Mouse (Mus musculus) liver, postnatal 0 days (tissue): ENCODE measurements around the gene Gm28048. TPM values are rescaled to one million over a fixed set of nuclear protein-coding genes. Genes with fewer than 3 reads are reported as not detected.
A peak's percentile ranks its signal among the peaks of the same experiment; 100 is the strongest.

Experiments
- ATAC-seq: fragments of 200-750 bp; cut with Nextera tagmentation; 2 replicates; pipeline ENCODE4 v1.8.0; 2017; ENCODE audit warnings: mild to moderate bottlenecking, moderate library complexity
- DNase-seq: peaks from one replicate; pipeline ENCODE4 v3.0.0-alpha.2; 2016
- H3K27ac ChIP-seq: fragments of 300-500 bp; sonication (generic); 2 replicates; pipeline ENCODE4 v1.5.1; 2014; ENCODE audit warnings: antibody characterized with exemption, moderate library complexity, mild to moderate bottlenecking, low read depth
- H3K27me3 ChIP-seq: fragments of 300-500 bp; sonication (generic); 2 replicates; pipeline ENCODE4 v1.6.1; 2014; ENCODE audit warnings: low read length, control low read depth, mixed read lengths; ENCODE audit not compliant: insufficient read depth
- H3K36me3 ChIP-seq: fragments of 300-500 bp; sonication (generic); replicated peaks from 2 replicates; pipeline ENCODE4 v1.6.1; 2014; ENCODE audit warnings: mild to moderate bottlenecking, control low read depth, low read length, moderate library complexity, mixed read lengths; ENCODE audit not compliant: insufficient read depth
- H3K4me1 ChIP-seq: fragments of 300-500 bp; sonication (generic); 2 replicates; pipeline ENCODE4 v1.6.1; 2014; ENCODE audit warnings: antibody characterized with exemption, mild to moderate bottlenecking, control low read depth; ENCODE audit not compliant: insufficient read depth
- H3K4me2 ChIP-seq: fragments of 300-500 bp; sonication (generic); 2 replicates; pipeline ENCODE4 v1.6.1; 2014; ENCODE audit warnings: low read depth, mild to moderate bottlenecking, low read length, moderate library complexity, mixed read lengths
- H3K4me3 ChIP-seq: fragments of 300-500 bp; sonication (generic); 2 replicates; pipeline ENCODE4 v1.5.1; 2014; ENCODE audit warnings: low read depth, low read length
- H3K9ac ChIP-seq: fragments of 300-500 bp; sonication (generic); replicated peaks from 2 replicates; pipeline ENCODE4 v1.6.1; 2014; ENCODE audit warnings: mild to moderate bottlenecking, moderate library complexity
- H3K9me3 ChIP-seq: fragments of 300-500 bp; sonication (generic); 2 replicates; pipeline ENCODE4 v1.6.1; 2016; ENCODE audit warnings: mild to moderate bottlenecking, control low read depth, low read length, mixed read lengths
- CTCF ChIP-seq: sonication (generic); IDR thresholded peaks from 2 replicates; pipeline ENCODE4 v1.5.1; 2016; ENCODE audit warnings: antibody characterized with exemption, low read depth
- EP300 ChIP-seq: IDR thresholded peaks from 2 replicates; pipeline ENCODE4 v1.6.1; 2016; ENCODE audit warnings: antibody characterized with exemption, low read depth, mild to moderate bottlenecking
- WGBS: fragments of 180-500 bp; shearing (Covaris S2); extraction: QIAGEN DNeasy Blood & Tissue Kit; methylation state at CpG from one replicate; pipeline ENCODE4 v1.1.7; 2014; ENCODE audit not compliant: insufficient replicate concordance; 5-methylcytosine and 5-hydroxymethylcytosine counted together
- polyA plus RNA-seq: library from polyadenylated mRNA; unstranded; fragments of >200 nt; fragmentation: Nextera tagmentation; extraction: Ambion mirVana; gene quantifications from 2 replicates; pipeline ENCODE4 v1.2.1, GENCODE M21; 2015

The Gm28048 gene
- polyA plus RNA-seq, 1 experiment from 2014 or later: 11.7 TPM

DNA sequence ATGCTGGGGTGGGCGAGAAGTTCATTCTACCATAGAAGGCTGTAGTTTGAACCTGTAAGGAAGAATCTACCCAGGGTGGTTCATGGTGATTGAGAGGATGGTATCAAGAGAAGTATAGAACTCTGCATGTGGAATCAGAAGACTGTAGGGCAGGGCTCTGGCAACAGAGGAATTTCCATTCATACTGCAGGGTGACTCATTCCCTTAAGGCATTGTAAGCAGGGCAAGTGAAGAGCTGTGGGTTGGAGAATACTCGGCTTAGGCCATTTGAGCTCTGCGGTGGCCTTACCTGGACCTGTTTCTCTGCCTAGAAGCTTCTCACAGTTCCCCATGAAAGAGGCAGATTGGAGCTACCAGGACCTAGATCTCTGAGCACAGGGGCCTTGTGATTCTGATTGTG is 170.5 kb downstream of the Gm28048 start:
- H3K9me3 ChIP-seq: no peaks in the 10 kb centered on the region
- H3K27me3 ChIP-seq: no peaks in the 10 kb centered on the region
- no peak overlapping the region for H3K4me2 ChIP-seq
- 72% methylated on average over 3 of the region's 3 CpGs for WGBS
- no peak for ATAC-seq
- DNase-seq: no peak
- no peak overlapping the region for H3K4me3 ChIP-seq
- H3K36me3 ChIP-seq: no peaks in the 10 kb centered on the region
- TF ChIP-seq EP300: no peak
- no peak for TF ChIP-seq CTCF
- H3K27ac ChIP-seq: no peak overlapping the region
- H3K9ac ChIP-seq: no peak overlapping the region
- peaks cover 35% of the 10 kb centered on the region for H3K4me1 ChIP-seq

- DNase-seq: no peak
- no peaks in the 10 kb centered on the region for H3K27me3 ChIP-seq
- H3K4me3 ChIP-seq: no peak overlapping the region
- TF ChIP-seq EP300: peak; percentile 82
- no peak for TF ChIP-seq CTCF
- H3K4me1 ChIP-seq: peaks cover 32% of the 10 kb centered on the region
- no peak overlapping the region for H3K9ac ChIP-seq
- 35% methylated on average over 7 of the region's 7 CpGs for WGBS
- H3K36me3 ChIP-seq: no peaks in the 10 kb centered on the region
- ATAC-seq: peak; percentile 42
- 0 out of 2 replicates have a peak overlapping the region, but pooled peaks have one; percentile 22 for H3K27ac ChIP-seq
- H3K9me3 ChIP-seq: no peaks in the 10 kb centered on the region
- H3K4me2 ChIP-seq: no peak overlapping the region; the same call in 1 of the 2 replicates
Measured at GRCm38 (mm10) chr11:22809465-22810096, 172.3 kb downstream of the Gm28048 start.

GRCm38 (mm10) chr11:22808040-22808439 is 173.8 kb downstream of the Gm28048 start:
- DNase-seq (no peak), ATAC-seq (no peak)
- H3K36me3 ChIP-seq: no peaks in the 10 kb centered on the region
- no peak overlapping the region for H3K27ac ChIP-seq
- no peak overlapping the region for H3K4me2 ChIP-seq
- TF ChIP-seq EP300 (no peak), CTCF (no peak)
- H3K27me3 ChIP-seq: no peaks in the 10 kb centered on the region
- no peak overlapping the region for H3K9ac ChIP-seq
- no peaks in the 10 kb centered on the region for H3K9me3 ChIP-seq
- H3K4me1 ChIP-seq: peaks cover 20% of the 10 kb centered on the region
- H3K4me3 ChIP-seq: no peak overlapping the region

DNA sequence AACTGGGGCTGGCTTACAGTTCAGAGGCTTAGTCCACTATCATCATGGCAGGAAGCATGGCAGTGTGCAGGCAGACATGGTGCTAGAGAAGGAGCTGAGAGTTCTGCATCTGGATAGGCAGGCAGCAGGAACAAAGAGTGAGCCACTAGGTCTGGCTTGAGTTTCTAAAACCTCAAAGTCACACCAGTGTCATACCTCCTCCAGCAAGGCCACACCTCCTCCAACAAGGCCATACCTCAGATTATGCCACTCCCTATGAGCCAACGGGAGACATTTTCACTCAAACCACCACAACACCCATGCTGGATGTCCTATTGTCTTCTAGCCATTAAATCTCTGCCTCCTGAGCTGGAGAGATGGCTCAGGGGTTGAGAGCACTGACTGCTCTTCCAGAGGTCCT is 176.7 kb downstream of the Gm28048 start:
- Histone ChIP-seq H3K4me1 (peaks cover 20% of the 10 kb centered on the region), H3K4me3 (no peak overlapping the region), H3K27me3 (no peaks in the 10 kb centered on the region), H3K9ac (no peak overlapping the region), H3K27ac (no peak overlapping the region), H3K9me3 (no peaks in the 10 kb centered on the region), H3K4me2 (no peak overlapping the region), H3K36me3 (no peaks in the 10 kb centered on the region)
- no peak for DNase-seq
- TF ChIP-seq EP300 (no peak), CTCF (no peak)
- no peak for ATAC-seq
- 58% methylated on average over 1 of the region's 1 CpGs for WGBS

GRCm38 (mm10) chr11:22799987-22800424 is 181.9 kb downstream of the Gm28048 start:
- peaks cover 12% of the 10 kb centered on the region for H3K4me1 ChIP-seq
- no peak overlapping the region for H3K4me3 ChIP-seq
- no peak for TF ChIP-seq EP300
- no peak for TF ChIP-seq CTCF
- no peak overlapping the region; the same call in 1 of the 2 replicates for H3K4me2 ChIP-seq
- H3K9ac ChIP-seq: no peak overlapping the region
- 0 out of 2 replicates have a peak overlapping the region, but pooled peaks have one; percentile 8 for H3K27ac ChIP-seq
- H3K9me3 ChIP-seq: no peaks in the 10 kb centered on the region
- H3K36me3 ChIP-seq: no peaks in the 10 kb centered on the region
- ATAC-seq: peak; percentile 23; the same call in 1 of the 2 replicates
- no peak for DNase-seq
- no peaks in the 10 kb centered on the region for H3K27me3 ChIP-seq
- 27% methylated on average over 9 of the region's 9 CpGs for WGBS

GRCm38 (mm10) chr11:22798916-22799315 is 183.0 kb downstream of the Gm28048 start:
- 74% methylated on average over 5 of the region's 5 CpGs for WGBS
- no peaks in the 10 kb centered on the region for H3K27me3 ChIP-seq
- peaks cover 12% of the 10 kb centered on the region for H3K4me1 ChIP-seq
- H3K4me3 ChIP-seq: no peak overlapping the region
- H3K9me3 ChIP-seq: no peaks in the 10 kb centered on the region
- TF ChIP-seq EP300: no peak
- TF ChIP-seq CTCF: no peak
- DNase-seq (no peak), ATAC-seq (no peak)
- no peak overlapping the region for H3K9ac ChIP-seq
- H3K36me3 ChIP-seq: no peaks in the 10 kb centered on the region
- no peak overlapping the region for H3K27ac ChIP-seq
- no peak overlapping the region for H3K4me2 ChIP-seq

DNA sequence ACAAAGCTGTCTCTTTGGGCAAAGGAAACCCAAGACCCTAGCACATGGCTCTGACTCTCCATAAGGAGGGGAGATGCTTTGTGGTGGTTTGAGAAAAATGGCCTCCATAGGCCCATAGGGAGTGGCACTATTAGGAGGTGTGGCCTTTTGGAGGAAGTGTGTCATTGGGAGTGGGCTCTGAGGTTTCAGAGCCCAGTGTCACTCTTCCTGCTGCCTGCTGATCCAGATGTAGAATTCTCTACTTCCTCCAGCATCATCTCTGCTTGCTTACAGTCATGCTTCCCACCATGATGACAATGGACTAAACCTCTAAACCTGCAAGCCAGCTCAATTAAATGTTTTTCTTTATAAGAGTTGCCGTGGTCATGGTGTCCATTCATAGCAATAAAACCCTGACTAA is 187.2 kb downstream of the Gm28048 start:
- Histone ChIP-seq H3K4me3 (no peak overlapping the region), H3K4me1 (peaks cover 13% of the 10 kb centered on the region), H3K4me2 (no peak overlapping the region), H3K9ac (no peak overlapping the region), H3K27me3 (no peaks in the 10 kb centered on the region), H3K27ac (no peak overlapping the region), H3K36me3 (no peaks in the 10 kb centered on the region), H3K9me3 (no peaks in the 10 kb centered on the region)
- ATAC-seq (no peak), DNase-seq (no peak)
- TF ChIP-seq EP300 (no peak), CTCF (no peak)
- WGBS: 87% methylated on average over 1 of the region's 1 CpGs
